Mouse (Mus musculus) stomach, postnatal 0 days (tissue): Measurements from ENCODE around the gene C2cd4c. TPM values are rescaled to one million over a fixed set of nuclear protein-coding genes. Genes with fewer than 3 reads are reported as not detected.

Source experiments
- ATAC-seq: fragments of 200-750 bp; cut with Nextera tagmentation; 2 replicates; pipeline ENCODE4 v1.8.0; 2017; ENCODE audit not compliant: low FRiP score, low TSS enrichment
- DNase-seq: peaks from one replicate; pipeline ENCODE4 v3.0.0-alpha.2; 2016; ENCODE audit warnings: low spot score
- H3K27ac ChIP-seq: fragments of 300-500 bp; sonication (generic); replicated peaks from 2 replicates; pipeline ENCODE4 v1.5.1; 2014; ENCODE audit warnings: mild to moderate bottlenecking, control low read depth
- H3K27me3 ChIP-seq: fragments of 300-500 bp; sonication (generic); 2 replicates; pipeline ENCODE4 v1.6.1; 2014; ENCODE audit warnings: low read length; ENCODE audit not compliant: control insufficient read depth, insufficient read depth
- H3K36me3 ChIP-seq: fragments of 300-500 bp; sonication (generic); 2 replicates; pipeline ENCODE4 v1.6.1; 2014; ENCODE audit warnings: low read length, mixed read lengths; ENCODE audit not compliant: control insufficient read depth, insufficient read depth
- H3K4me1 ChIP-seq: fragments of 300-500 bp; sonication (generic); replicated peaks from 2 replicates; pipeline ENCODE4 v1.6.1; 2014; ENCODE audit warnings: antibody characterized with exemption; ENCODE audit not compliant: control insufficient read depth, insufficient read depth
- H3K4me2 ChIP-seq: fragments of 300-500 bp; sonication (generic); replicated peaks from 2 replicates; pipeline ENCODE4 v1.6.1; 2014; ENCODE audit warnings: low read depth, mild to moderate bottlenecking, control low read depth, moderate library complexity
- H3K4me3 ChIP-seq: fragments of 300-500 bp; sonication (generic); 2 replicates; pipeline ENCODE4 v1.5.1; 2014; ENCODE audit warnings: low read depth, low read length, control low read depth
- H3K9ac ChIP-seq: fragments of 300-500 bp; sonication (generic); 2 replicates; pipeline ENCODE4 v1.6.1; 2014; ENCODE audit warnings: mild to moderate bottlenecking, low read length, control low read depth, mixed read lengths
- H3K9me3 ChIP-seq: fragments of 300-500 bp; sonication (generic); 2 replicates; pipeline ENCODE4 v1.6.1; 2016; ENCODE audit warnings: low read length; ENCODE audit not compliant: control insufficient read depth
- CTCF ChIP-seq: IDR thresholded peaks from 2 replicates; pipeline ENCODE4 v1.5.1; 2016; ENCODE audit warnings: antibody characterized with exemption, low read depth, mild to moderate bottlenecking, moderate library complexity
- EP300 ChIP-seq: optimal IDR thresholded peaks from 2 replicates; pipeline ENCODE3; 2016; ENCODE audit warnings: antibody characterized with exemption
- WGBS: fragments of 180-500 bp; shearing (Covaris S2); extraction: QIAGEN DNeasy Blood & Tissue Kit; methylation state at CpG from one replicate; pipeline ENCODE4 v1.1.7; 2014; 5-methylcytosine and 5-hydroxymethylcytosine counted together
- polyA plus RNA-seq: library from polyadenylated mRNA; unstranded; fragments of >200 nt; fragmentation: Nextera tagmentation; extraction: Ambion mirVana; gene quantifications from 2 replicates; pipeline ENCODE4 v1.2.1, GENCODE M21; 2015

C2cd4c gene
- polyA plus RNA-seq, 1 experiment from 2014 or later = 0.07 TPM

DNA sequence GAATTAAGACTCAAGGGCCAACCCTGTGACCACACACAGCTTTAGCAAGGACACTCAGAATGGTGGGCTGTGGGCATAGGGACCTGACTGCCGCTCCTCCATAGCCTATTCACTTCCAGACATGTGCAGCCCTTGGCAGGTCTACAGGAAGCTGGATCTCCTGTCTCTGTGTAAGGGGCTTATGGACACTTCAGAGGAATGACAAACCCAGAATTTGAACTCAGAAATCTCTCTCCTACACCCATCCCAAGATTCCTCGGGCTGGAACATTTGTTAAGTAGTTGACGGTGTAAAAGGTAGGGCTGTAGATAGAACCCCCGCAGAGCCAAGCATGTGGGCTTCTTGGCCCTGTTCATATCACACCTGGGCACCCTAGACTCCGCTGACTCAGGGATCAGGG is 2.6 kb upstream of the C2cd4c start:
- TF ChIP-seq CTCF (no peak), EP300 (no peak)
- WGBS = 92% methylated on average over 5 of the region's 5 CpGs
- H3K4me2 ChIP-seq = no peak overlapping the region
- H3K36me3 ChIP-seq = no peaks in the 10 kb centered on the region
- H3K9ac ChIP-seq = no peak overlapping the region
- H3K27ac ChIP-seq = no peak overlapping the region
- no peak for DNase-seq
- H3K27me3 ChIP-seq = peaks cover 8% of the 10 kb centered on the region; the same call in 1 of the 2 replicates
- no peak overlapping the region for H3K4me3 ChIP-seq
- no peaks in the 10 kb centered on the region for H3K9me3 ChIP-seq
- H3K4me1 ChIP-seq = peaks cover 3% of the 10 kb centered on the region; the same call in 1 of the 2 replicates
- no peak for ATAC-seq

DNA sequence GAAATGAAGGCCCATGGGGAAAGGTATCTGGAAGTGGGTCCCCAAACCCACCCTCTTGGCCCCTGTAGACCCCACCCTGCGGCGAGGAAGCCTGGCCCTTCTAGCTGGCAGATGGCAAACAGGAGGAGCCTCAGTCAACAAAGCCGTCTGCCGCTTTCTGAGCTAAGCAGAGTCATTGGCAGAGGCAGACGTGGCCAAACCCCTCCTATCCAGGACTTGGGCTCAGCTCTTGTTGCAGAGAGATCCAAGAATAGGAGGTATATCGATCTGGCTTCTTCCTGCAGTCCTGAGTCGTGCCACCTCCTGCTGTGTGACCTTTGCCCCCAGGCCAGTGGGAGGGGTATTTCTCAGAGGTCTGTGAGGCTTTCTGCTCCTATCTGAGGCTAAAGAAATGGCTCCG is 2.0 kb upstream of the C2cd4c start:
- no peak overlapping the region for H3K4me2 ChIP-seq

DNA sequence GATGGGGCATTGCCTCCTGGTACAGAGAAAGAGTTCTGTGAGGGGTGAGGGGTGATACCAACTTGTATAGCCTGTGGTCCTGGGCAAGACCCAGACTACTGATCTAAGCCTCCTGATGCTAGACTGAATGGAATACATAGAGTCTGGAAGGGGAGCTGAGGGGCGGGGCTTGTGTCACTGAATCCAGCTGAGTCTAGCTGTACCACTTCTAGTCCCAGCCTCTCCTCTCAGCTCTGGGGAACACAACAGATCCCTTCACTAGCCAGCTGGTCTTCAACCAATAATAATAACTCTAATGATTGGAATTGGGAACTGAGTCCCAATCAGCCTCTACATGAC is 449 bp upstream of the C2cd4c start:
- no peak overlapping the region for H3K4me3 ChIP-seq
- no peak; the same call in 1 of the 2 replicates for ATAC-seq
- peaks cover 3% of the 10 kb centered on the region; the same call in 1 of the 2 replicates for H3K4me1 ChIP-seq
- no peaks in the 10 kb centered on the region for H3K9me3 ChIP-seq
- H3K27me3 ChIP-seq = peaks cover 8% of the 10 kb centered on the region; the same call in 1 of the 2 replicates
- WGBS = 69% methylated on average over 1 of the region's 1 CpGs
- TF ChIP-seq EP300 (no peak), CTCF (no peak)
- no peaks in the 10 kb centered on the region for H3K36me3 ChIP-seq
- no peak overlapping the region for H3K27ac ChIP-seq
- no peak for DNase-seq
- H3K4me2 ChIP-seq = peak overlapping the region; percentile 89
- no peak overlapping the region for H3K9ac ChIP-seq

More for the DNA sequence above, 2.0 kb upstream of the C2cd4c start:
- DNase-seq = peak; percentile 46
- WGBS = 10% methylated on average over 8 of the region's 8 CpGs
- no peak for TF ChIP-seq CTCF
- no peak for TF ChIP-seq EP300
- H3K9ac ChIP-seq = no peak overlapping the region
- H3K4me3 ChIP-seq = no peak overlapping the region
- peaks cover 8% of the 10 kb centered on the region; the same call in 1 of the 2 replicates for H3K27me3 ChIP-seq
- H3K9me3 ChIP-seq = no peaks in the 10 kb centered on the region
- H3K36me3 ChIP-seq = no peaks in the 10 kb centered on the region
- H3K4me1 ChIP-seq = peaks cover 3% of the 10 kb centered on the region; the same call in 1 of the 2 replicates
- no peak for ATAC-seq
- no peak overlapping the region for H3K27ac ChIP-seq

DNA sequence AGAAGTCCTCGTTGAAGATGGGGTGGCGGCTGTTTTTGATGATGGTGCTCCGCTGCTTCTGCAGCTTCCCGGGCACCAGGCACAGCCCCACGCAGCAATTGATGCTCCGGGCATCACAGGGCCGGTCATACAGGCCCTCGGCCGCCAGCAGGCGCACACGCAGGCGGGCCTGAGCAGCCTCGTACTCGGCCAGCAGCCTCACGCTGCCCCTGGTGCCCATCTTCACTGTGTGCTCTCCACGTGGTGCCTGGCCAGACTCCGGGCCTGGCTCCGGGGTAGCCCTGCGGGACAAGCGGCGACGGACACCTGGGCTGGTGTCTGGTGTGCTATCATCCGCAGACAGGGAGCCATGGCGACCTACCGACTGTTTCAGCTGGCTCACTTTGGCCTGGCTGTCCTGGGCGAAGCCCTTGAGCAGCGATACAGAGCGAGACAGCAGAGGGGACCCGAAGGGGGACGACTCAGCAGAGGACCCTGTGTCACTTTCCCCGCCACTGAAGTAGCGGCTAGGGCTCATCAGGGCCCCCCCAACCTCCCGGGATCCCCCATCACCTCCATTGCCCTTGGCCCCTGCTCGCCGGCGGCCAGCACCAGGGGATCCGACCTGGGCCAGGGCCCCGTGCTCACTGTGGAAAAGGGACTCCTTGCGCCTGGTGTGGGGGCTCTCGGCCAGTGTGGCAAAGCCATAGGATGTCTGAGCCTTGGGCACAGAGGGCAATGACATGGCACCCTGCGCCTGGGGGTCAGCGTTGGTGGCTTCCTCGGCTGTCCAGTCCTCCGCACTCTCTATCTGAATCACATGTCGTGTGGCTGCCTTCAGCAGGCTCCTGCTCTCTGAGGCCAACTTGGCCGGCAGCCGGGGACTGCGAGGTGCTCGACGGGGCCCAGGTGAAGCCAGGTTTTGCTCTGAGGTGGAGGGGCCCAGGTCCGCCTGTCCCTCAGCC is 1.4 kb downstream of the C2cd4c start:
- H3K4me2 ChIP-seq = peak overlapping the region; percentile 5; the same call in 1 of the 2 replicates
- H3K27me3 ChIP-seq = peaks cover 8% of the 10 kb centered on the region; the same call in 1 of the 2 replicates
- DNase-seq (peak; percentile 43), ATAC-seq (no peak)
- no peaks in the 10 kb centered on the region for H3K9me3 ChIP-seq
- WGBS = 18% methylated on average over 51 of the region's 51 CpGs
- no peak for TF ChIP-seq EP300
- peak; percentile 67 for TF ChIP-seq CTCF
- H3K4me1 ChIP-seq = peaks cover 3% of the 10 kb centered on the region; the same call in 1 of the 2 replicates
- H3K36me3 ChIP-seq = no peaks in the 10 kb centered on the region
- H3K27ac ChIP-seq = no peak overlapping the region
- no peak overlapping the region for H3K9ac ChIP-seq
- no peak overlapping the region for H3K4me3 ChIP-seq

DNA sequence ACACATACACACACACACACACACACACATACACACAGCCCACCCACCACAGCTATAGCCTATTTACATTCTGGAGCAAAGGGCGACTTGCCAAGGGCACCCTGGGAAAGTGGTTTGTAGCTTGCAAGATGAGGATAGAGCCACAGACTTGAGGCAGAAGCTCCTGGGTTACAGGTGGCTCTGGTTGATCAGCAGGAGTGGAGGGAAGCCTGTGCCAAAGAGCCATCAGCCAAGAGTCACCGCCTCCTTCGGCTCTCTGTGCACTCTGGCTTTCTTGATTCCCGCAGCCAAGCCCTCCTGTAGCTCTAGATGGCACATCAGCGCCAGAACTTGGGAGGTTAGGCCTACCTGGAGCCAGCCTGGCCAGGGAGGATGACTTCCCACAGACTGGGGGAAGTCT is 2.5 kb downstream of the C2cd4c start:
- Histone ChIP-seq H3K9ac (no peak overlapping the region), H3K4me3 (no peak overlapping the region), H3K9me3 (no peaks in the 10 kb centered on the region), H3K4me1 (peaks cover 3% of the 10 kb centered on the region; the same call in 1 of the 2 replicates), H3K27ac (no peak overlapping the region), H3K27me3 (peaks cover 8% of the 10 kb centered on the region; the same call in 1 of the 2 replicates), H3K4me2 (no peak overlapping the region), H3K36me3 (no peaks in the 10 kb centered on the region)
- 52% methylated on average over 5 of the region's 5 CpGs for WGBS
- TF ChIP-seq CTCF (no peak), EP300 (no peak)
- no peak for ATAC-seq
- DNase-seq = no peak

DNA sequence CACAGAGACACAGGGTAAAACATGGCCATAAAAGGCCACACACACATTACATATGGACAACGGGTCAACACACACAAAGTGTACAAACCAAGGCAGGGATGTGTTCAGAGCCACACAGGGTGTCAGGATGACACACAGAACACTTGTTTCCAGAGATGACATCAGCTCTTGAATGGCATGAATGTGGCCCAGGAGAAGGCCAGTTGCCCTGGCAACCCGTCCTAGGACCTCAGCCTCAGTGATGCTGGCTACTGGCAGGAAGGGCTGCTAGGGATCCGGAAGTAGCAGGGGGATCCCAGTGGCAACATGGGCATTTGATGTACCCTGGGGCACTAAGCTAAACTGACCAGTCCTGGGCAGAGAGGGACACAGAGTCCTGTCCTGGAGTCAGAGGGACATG is 4.5 kb downstream of the C2cd4c start:
- H3K4me1 ChIP-seq = peaks cover 3% of the 10 kb centered on the region; the same call in 1 of the 2 replicates
- 82% methylated on average over 3 of the region's 3 CpGs for WGBS

More for the DNA sequence above, 4.5 kb downstream of the C2cd4c start:
- no peak for TF ChIP-seq EP300
- TF ChIP-seq CTCF = no peak
- H3K9ac ChIP-seq = no peak overlapping the region
- no peaks in the 10 kb centered on the region for H3K36me3 ChIP-seq
- DNase-seq (no peak), ATAC-seq (no peak)
- no peak overlapping the region for H3K27ac ChIP-seq
- peaks cover 8% of the 10 kb centered on the region; the same call in 1 of the 2 replicates for H3K27me3 ChIP-seq
- no peak overlapping the region for H3K4me3 ChIP-seq
- no peaks in the 10 kb centered on the region for H3K9me3 ChIP-seq
- no peak overlapping the region for H3K4me2 ChIP-seq
